Mouse (Mus musculus) heart, adult 9 months (tissue): ENCODE results near the gene Synrg.

Experiments used
- DNase-seq, 2 experiments: peaks; one replicate each; pipeline ENCODE4 v3.0.0; 2022; ENCODE audit warnings: low spot score in 2 of 2

The Synrg gene

DNA sequence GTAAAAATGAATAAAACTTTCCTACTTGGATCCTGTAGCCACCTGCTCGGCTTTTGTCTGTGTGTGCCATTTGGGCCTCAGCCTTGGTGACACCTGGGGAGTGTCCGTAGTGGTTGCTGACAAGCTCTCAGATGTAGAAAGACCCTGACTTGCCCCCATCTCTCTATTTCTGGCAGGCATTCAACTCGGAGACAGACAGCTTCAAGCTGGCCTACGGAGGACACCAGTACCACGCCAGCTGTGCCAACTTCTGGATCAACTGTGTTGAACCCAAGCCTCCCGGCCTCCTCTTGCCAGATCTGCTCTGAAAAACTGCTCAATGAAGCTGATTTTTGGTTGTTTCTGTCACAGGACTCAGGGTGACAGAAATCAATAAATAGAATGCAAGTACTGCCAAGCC lies 76.4 kb downstream of the Synrg start:
- DNase-seq = no peak

DNA sequence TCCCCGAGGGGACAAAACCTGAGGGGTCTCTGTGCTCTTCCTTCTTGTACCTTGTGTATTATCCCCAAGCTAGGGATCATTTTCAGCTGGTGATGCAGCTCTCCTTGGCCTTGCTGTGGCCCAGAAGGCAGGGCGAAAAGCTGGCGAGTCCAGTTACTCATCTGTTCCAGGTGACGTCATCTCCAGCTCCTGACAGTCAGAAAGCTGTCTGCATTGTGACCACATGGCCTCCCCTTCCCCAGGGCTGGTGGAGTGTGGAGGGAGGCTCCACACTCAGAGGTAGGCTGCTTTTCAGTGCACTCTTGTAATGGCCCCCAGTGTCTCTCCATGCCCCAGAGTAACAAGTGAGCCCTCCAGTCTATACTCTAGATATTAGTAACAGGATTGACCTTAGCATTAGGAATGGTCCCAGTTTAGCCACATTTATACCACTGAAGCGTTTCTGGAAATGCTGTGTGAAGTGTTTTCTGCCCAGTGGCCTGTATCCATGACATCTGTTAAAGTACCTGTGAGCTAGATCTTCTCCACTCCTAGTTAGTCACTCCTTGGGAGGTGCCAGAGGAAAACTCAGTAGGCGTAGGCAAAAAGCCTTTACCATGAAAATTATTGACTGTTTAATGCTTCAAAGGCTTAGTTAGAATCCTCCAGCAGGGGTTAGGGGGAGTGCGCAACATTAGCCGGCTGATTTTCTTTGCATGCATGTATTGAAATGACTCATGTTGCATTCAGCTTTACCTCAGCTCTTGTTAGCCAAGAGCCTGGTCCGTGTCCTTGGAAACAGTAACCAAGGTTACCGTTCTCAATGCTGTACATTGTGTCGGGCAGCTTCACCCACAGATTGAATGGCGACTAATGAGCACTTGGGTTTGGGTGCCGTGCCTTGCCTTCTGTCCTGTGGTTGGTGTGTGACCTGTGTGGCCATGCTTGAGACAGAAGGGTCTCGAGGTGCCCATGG lies 78.9 kb downstream of the Synrg start:
- DNase-seq = no peak

DNA sequence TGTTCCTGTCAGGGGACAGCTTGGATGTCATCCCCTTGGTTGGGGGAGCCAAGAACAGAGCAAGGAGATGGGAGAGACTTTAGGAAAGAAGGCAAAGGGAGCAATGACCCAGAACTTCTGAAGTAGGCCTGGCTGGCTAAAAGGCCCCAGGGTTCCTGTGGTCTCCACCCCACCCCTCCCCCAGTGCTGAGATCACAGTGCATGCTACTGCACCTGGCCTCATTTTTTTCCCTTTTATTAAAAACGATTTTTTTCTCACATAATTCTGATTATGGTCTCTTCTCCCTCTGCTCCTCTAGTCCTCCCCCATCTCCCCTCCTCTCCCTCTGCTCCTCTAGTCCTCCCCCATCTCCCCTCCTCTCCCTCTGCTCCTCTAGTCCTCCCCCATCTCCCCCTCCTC lies 80.8 kb downstream of the Synrg start:
- no peak for DNase-seq

DNA sequence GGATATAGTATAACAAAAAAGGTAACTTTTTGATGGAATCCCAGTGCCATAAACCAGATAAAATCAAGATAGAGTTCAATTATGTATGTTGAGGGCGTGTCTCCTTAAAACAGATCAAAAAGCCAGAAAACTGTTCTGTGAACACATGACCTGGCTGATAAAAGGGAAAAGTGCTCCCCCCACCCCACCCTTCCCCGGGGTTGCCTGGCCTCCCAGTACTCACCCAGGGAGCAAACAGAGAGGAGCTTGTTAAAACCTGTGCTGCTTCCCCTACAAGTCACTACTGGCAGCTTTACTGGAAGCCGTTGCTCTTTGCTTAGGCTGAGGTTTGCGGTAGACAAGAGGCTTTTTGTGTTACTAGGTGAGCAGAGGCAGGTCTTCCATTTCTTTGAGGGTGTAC lies 83.0 kb downstream of the Synrg start:
- no peak for DNase-seq

DNA sequence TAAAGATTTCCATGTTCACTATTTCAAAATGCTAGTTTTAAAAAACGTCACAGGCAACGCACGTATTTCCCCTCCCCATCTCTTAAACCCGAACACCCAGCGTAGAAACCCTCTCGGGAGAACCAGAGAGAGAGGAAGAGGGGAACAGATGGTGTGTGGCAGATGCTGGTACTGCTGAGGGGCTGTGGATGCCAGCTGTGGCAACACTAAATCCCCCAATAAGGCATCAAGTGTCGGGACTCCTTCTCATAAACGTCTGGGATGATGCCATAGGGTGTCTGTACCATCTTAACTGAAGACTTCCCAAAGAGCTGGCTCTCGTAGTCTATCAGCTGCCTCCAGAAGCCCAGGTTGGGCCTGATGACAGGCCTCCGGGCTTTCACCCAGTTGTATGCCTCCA lies 84.2 kb downstream of the Synrg start:
- no peak for DNase-seq

DNA sequence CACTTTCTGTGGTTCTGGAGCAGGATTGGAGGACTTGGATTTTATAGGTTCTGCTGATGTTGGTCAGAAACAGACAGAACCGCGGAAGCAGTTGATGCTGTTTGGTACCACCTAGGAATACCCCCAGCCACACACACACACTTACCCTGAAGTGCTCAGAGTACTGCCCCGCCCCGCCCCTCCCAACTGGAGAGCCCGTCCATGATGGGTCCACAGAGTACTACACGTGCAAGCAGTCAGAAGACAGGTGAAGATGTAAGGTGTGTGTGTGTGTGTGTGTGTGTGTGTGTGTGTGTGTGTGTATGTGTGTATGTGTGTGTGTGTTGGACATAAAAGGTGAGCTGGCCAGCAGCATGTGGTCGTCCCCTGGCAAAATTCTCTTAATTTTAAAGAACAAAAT lies 88.8 kb downstream of the Synrg start:
- no peak for DNase-seq

DNA sequence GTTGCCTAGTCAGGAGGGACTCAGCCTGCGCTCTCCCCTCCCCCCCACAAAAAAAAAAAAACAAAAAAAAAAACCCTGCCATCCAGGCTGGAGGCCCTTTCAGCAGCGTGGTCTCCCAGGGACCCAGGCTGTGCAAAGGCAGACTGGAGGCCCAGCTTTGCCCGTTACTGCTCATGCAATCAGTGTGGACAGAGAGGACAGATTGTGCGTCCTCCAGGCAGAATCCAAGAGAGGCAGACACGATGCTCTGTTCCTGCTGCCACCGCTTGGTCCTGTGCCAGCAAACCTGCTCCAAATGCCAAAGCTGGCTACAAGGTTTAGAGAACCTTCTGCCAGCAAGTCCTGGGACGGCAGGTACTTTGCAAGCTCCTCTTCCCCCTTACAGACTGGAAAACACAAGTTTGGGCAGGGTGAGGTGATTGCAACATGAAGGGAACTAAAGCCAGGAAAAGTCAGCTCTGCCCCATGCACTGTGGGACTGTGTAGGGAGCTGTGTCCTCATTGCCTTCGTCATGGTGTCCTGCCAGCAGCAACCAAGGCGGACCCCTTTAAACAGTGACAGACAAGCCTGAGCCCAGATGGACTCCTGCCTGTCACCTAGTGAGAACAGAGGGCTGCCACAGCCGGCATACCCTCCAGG lies 89.4 kb downstream of the Synrg start:
- DNase-seq = no peak

DNA sequence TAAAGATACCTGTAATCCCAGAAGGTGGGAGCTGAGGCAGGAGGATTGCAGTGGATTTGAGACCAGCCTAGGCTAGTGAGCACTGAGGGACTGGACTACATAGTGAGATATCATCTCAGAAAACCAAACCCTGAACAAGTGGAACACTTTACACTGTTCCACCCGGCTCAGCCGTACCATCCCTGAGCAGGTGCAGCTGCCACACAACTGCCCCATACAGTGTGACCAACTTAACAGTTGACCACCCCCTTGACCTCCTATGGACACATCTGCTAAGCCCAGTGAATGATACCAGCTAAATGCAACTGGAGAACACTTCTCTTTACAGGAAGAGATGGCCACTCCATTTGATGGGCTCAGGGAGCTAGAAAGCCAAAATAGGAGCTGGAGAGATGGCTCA lies 93.2 kb downstream of the Synrg start:
- no peak for DNase-seq

DNA sequence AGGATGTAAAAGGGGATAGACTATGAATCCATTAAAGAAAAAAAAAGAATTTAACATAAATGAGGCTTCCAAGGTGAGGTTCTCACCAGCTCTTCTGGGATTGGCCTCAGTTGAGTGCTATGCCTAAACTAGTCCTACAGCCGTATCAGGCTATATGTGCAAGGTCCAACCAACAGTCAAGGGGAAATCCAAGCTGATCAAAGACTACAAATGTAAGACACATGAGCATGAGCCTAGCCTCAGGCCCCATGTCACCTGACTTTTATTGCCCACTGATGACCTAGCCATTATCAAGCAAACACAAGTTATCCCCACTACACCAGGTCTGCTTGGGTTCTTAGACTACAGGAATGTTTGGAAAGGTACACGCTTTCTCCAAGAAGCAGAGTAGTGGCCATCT lies 95.6 kb downstream of the Synrg start:
- DNase-seq = no peak

DNA sequence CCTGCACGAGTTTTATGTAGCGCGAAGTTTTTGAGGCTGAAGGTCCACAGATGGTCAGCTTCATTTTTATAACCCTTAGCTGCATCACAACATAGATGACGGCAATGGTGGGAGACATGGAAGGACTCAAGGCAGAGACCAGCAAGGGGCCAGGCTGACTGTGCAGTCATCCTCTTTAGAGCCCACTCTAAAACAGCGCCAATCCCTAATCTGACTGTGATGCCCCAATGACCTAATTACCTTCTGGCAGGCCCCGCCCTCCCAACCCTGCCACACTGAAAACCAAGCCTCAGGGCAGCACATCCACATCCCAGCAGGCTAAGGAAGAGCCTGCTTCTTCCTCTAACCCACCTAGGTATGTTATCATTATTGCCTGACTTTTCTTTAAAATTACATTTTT lies 96.4 kb downstream of the Synrg start:
- no peak for DNase-seq

DNA sequence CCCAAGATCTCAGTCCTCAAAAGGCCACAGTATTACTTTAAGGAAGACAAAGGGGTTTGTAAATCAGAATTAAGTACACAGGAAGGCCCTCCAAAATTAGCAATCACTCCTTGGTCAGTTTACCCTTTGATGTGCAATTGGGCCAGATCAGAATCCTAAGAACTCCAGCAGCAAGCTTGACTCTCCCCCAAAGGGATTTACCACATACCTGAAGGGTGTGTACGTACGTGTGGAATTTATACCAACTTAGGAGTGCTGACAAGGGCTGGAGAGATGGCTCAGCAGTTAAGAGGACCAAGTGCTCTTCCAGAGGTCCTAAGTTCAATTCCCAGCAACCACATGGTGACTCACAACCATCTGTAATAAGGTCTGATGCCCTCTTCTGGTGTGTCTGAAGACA lies 97.7 kb downstream of the Synrg start:
- DNase-seq = no peak

DNA sequence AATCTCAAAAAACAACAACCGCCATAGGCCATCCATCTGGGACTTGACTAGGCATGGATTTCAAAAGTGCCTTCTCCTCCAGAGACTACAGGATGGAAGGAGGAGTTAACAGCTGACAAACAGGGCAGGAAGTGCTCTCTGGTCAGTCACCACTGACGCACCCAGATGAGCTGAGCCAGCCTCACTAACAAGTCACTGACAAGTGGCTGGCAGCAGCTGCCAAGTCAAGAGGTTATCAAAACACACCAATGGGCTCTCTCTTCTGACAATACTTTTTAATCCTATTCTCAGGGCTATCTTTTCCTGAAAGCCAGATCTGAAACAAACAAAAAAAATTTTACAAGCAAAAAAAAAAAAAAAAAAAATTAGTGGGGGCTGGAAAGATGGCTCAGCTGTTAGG lies 98.6 kb downstream of the Synrg start:
- peak; percentile 22 to 30 for DNase-seq

DNA sequence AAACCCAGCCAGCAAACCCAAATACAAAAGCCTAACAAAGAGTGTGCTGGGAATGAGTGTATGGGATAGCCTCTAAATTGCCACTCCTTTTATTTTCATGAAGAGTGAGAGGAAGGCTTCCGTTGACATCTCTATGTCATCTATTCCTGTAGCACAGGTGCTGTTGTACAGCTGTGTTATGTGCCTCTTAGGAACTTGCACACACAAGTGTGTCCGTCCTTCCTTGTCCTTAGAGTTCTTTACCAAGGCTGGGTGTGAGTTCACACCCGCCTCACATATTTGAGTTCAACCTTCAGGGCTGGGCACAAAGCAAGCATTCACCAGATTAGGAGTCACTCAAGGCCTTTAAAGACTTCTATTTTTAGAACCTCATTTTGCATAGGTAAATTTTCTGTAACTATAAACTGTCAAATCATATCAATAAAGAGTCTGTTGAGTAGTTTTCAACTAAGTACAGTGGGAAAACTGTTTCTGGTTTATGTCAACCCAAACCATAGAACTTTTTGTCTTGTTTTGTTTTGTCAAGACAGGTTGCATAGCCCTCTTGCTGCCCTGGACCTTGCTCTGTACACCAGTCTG lies 99.5 kb downstream of the Synrg start:
- no peak for DNase-seq

DNA sequence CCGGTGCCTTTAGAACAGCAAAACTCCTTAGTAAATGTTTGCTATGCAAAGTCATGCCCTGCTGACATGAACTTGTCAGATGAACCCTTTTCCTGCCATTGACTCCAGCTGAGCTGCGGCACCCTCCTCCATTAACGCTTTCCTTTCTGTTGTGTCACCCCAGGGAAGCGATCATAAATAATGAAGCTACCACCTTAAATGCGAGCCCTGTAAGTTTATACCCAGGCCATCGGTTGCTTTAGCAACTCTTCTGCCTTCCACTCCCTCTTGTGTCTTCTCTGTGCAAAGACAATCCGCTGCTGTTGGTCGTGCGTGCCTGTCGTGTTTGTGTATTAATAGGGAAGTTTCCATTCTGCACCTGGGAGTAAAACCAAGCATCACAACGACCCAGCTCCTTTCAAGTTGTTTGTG lies 101.8 kb downstream of the Synrg start:
- no peak for DNase-seq

DNA sequence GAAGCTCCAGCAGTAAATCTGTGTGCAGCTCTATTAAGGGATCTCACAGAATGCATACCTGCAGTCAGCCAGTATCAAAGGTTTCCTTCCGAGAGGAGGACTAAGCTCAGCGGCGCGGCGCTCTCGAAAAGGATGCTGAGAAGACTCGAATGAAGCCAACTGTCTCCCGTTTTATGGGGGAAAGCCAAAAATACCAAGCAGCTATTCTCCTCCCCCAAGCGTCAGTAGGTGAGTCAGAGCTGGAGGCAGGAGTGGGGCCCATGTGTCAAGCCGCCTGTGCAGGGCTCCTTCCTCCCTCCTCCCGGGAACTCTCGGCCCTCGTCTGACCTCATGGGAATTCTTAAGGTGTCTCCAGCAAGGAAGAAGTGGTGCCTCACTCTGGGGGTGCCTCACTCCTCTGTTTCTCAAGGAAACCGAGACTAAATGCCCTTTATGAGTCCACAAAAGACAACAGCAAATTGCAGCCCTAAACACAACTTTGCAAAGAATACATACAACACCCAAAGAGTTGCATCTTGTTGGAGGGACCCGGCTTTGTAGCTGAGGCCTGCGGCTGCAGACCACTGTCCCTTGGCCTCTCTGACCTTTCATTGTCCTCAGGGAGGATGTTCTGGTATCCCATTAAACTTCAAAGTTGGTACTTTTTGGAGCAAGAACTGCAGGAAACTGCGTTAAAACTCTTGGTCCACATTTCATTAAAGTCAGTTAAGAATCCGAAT lies 102.9 kb downstream of the Synrg start:
- peak; percentile 21 to 35 for DNase-seq

DNA sequence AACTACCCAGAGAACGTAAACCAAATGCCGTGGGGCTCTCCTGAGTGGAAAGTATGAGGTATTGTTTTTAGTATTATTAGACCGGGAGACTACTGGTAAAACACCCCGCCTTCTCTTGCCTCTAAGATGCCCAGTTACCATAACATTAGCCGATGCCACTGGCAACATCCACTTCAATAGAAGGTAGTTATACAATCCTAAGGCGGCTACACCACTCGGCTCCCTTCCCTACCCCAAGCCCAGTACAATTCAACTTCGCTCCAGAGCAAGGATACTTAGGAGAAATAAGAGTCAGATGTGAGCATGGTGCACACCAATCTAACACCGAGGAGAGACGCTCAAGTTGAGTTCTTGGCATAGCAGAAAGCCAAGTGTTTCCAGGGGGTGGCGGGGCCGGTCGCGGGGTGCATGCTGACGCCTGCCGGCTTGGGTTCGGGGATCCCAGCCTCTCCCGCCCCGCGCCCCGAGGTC lies 103.5 kb downstream of the Synrg start:
- DNase-seq = peak in 1 of 2 experiments; percentile 29

DNA sequence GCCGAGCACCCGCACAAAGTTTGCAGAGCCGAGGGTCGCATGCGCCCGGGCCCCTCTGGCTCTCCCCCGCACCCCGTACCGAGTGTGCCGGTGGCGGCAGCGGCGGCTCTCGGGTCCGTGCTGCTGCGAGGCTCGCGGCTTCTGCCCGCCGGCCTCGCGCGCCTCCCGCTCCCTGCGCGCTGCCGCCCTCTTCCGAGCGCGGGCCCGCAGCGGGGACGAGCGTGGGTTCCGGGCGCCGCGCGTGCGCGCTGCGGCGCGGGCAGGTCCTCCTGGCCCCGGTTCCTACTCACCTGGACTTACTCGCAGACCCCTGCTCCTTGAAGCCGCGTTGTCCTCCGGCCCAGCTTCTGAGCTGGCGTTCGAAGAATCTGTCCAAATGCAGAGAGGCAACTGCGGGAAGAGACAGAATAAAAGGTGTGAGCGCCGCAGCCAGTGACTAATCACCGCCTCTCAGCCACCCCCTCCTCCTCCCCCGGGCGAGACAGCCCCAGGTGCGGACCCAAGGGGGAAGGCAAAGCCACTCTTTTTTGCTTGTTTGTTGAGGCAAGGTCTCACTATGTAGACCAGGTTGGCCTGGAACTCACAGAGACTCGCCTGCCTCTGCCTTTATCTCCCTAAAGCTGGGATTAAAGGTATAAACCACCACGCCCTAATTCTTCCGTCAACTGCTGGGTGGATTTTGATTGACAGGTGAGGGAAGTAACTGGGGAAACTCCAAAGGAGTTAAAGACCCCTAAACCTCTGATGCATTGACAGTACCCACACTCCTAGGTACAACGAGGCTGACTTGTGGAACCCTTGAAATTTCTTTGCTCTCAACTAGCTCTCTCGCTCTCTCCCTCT lies 104.2 kb downstream of the Synrg start:
- peak; percentile 21 to 40 for DNase-seq

DNA sequence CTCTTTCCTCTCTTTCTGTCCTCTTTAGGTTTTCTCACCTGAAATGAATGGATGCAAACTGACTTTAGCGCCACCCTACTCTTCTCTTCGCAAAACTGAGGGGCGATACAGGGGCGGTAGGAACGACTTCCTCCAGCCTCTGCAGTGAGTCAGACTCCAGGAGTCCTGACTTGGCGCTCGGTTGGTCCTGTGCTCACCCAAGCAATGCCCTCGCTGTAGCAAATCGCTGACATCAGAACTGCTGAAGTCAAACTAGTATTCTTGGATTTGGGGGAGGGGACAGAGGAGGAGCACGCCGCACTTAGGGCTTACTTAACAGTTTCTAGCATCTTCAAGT lies 104.8 kb downstream of the Synrg start, which contains the start of gene Dusp14:
Gene Dusp14, minus strand, starts transcription at position 228 of the 337 bp plus-strand sequence.
- no peak for DNase-seq

DNA sequence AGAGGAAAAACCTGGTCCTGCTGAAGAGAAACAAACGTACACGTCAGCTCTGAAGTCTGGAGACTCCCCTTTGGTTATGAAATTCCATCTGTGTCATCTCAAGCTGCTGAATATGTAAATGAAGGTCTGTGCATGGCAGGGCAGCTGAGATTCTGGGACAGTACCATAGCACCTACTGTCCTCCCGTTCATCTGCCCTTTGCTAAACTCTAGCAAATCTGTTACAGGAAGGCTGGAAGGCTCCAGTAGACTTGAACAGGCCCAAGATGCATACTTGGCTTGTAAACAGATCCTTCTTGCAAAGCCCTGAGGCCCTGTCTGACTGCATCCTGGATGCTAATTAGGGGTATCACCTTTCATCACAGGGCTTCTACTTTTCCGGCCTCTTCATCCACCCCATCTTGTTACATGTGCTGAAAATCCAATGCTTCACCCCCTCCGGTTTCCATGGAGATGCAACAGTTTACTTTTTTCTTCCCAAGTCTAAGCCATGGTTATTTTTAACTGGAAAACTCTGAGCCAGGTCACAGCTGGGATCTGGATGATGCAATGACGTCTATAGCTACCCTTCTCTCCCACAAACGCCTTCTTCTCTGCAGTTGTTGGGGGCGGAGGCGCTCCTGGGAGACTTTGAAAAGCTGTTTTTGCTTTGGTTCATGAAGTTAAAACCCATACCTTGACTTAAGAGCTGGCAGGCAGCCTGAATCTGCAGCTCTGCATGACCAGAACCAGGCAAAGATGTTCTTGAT lies 108.8 kb downstream of the Synrg start:
- DNase-seq = peak; percentile 62 to 74
